Mouse (Mus musculus): ENCODE results near the gene Cic. TPM values are rescaled to one million over a fixed set of nuclear protein-coding genes. Genes with fewer than 3 reads are reported as not detected.

Gene Cic
- polyA plus RNA-seq, 1 experiment from 2014 or later: 48.0 TPM

DNA sequence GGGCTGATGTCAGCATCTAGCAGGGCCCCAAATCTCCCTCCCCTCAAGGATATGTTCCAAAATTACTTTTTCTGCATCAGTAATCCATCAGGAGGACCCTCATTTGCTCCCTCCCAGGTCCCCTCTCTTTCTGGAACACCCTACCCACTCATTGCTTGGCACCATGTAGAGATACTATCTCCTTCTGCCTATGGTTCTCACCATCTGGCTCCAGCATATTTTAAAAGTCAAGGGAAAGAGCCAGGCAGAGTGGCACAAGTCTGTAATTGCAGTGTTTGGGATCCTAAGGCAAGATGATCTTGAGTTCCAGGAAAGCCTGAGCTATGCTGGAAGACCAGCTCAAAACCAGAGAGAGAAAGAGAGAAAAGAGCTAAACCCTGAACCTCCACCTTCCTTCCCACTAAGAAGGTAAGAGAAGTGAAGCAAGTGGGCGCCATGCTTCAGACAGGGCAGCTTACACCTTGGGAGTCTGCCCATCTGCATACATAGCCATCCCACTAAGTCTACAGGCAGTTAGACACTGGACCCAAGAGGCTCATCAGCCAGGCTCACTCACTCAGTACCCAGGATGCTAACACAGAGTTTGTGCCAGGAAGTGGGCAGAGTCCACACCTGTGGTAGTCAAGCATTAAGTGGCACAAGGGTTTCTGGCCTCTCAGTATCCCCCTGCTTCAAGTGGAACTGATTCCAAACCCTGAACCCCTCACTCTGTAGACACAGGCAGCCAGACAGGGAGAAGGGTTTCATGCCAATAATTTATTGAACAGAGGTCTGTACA, 39.8 kb upstream of the Cic start:
- Histone ChIP-seq H3K4me3 (replicated peaks; ENCODE audit: low read length) (no peak overlapping the region), H3K27me3 (replicated peaks; ENCODE audit: control insufficient read depth, insufficient read depth, low read length) (no peaks in the 10 kb centered on the region), H3K9me3 (ENCODE audit: control insufficient read depth, low read length) (no peaks in the 10 kb centered on the region), H3K4me1 (replicated peaks; ENCODE audit: control insufficient read depth, insufficient read depth, low read length) (peaks cover under 1% of the 10 kb centered on the region; the same call in 1 of the 2 replicates), H3K27ac (ENCODE audit: low read length) (no peak overlapping the region), H3K9ac (replicated peaks; ENCODE audit: low read depth, low read length) (no peak overlapping the region), H3K4me2 (ENCODE audit: low read length) (no peak overlapping the region), H3K36me3 (ENCODE audit: control insufficient read depth, insufficient read depth) (peaks cover 33% of the 10 kb centered on the region)
- WGBS: 94% methylated on average over 1 of the region's 1 CpGs
- ATAC-seq: no peak

DNA sequence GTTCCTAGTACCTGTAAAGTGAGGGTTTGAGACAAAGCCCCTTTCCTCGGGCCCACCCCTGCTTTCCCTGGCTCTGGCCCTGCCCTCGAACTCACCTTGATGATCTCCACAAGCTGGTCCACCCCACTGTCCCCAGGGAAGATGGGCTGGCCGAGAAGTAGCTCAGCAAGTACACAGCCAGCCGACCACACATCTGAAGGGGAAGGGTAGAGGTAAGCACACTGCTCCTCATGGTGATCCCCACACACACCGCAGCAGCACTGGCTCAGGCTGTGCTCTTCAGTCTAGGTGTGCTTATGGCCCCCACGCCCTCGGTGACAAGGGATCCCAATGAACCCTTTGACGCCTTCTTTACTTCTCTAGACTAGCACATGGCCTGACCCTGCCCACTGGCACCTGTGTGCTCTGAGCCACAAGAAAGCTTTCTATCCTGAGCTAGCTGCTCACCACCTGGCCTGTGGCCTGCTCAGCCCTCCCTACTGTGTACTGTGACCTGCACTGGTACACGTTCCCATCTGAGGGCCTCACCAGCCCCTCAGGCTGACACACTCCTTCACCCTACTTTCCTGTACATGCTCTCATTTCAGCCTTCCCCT, 36.7 kb upstream of the Cic start:
- H3K36me3 ChIP-seq (ENCODE audit: control insufficient read depth, insufficient read depth): peaks cover 33% of the 10 kb centered on the region
- peaks cover 8% of the 10 kb centered on the region for H3K4me1 ChIP-seq (replicated peaks; ENCODE audit: control insufficient read depth, insufficient read depth, low read length)
- no peak overlapping the region for H3K4me3 ChIP-seq (replicated peaks; ENCODE audit: low read length)
- no peak overlapping the region for H3K9ac ChIP-seq (replicated peaks; ENCODE audit: low read depth, low read length)
- no peaks in the 10 kb centered on the region for H3K27me3 ChIP-seq (replicated peaks; ENCODE audit: control insufficient read depth, insufficient read depth, low read length)
- no peak for ATAC-seq
- 88% methylated on average over 9 of the region's 9 CpGs for WGBS
- no peak overlapping the region for H3K27ac ChIP-seq (ENCODE audit: low read length)
- no peaks in the 10 kb centered on the region for H3K9me3 ChIP-seq (ENCODE audit: control insufficient read depth, low read length)
- H3K4me2 ChIP-seq (ENCODE audit: low read length): no peak overlapping the region

DNA sequence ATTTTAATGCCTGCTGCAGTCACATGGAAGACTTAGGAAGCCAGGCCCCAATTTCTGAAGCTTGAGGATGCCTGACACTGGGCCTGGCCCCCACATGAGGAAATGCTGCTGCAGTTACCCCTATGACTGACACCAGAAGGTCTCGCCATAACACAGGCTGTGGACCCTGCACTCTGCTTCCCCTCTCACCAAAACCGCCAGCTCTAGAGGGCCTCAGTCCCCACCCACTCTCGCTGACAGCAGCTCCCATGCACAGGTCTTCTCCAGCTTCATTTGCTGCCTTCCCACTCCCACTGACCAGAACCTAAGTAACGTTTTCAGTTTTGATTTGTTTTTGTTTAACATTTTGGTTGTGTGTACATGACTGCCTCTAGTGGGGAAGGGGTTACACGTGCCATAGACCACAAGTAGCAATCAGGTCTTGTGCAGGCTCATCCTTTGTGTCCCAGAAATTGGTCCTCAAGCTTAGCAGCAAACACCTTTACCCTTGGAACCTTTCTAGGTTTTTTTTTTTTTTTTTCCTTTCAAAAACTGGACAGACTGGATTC, 35.3 kb upstream of the Cic start:
- H3K27me3 ChIP-seq (replicated peaks; ENCODE audit: control insufficient read depth, insufficient read depth, low read length): no peaks in the 10 kb centered on the region
- no peak for ATAC-seq
- no peak overlapping the region for H3K27ac ChIP-seq (ENCODE audit: low read length)
- H3K4me1 ChIP-seq (replicated peaks; ENCODE audit: control insufficient read depth, insufficient read depth, low read length): peaks cover 20% of the 10 kb centered on the region
- H3K9me3 ChIP-seq (ENCODE audit: control insufficient read depth, low read length): no peaks in the 10 kb centered on the region
- H3K4me2 ChIP-seq (ENCODE audit: low read length): no peak overlapping the region
- no peak overlapping the region for H3K4me3 ChIP-seq (replicated peaks; ENCODE audit: low read length)
- WGBS: 61% methylated on average over 5 of the region's 5 CpGs
- no peak overlapping the region for H3K9ac ChIP-seq (replicated peaks; ENCODE audit: low read depth, low read length)
- peaks cover 26% of the 10 kb centered on the region for H3K36me3 ChIP-seq (ENCODE audit: control insufficient read depth, insufficient read depth)

DNA sequence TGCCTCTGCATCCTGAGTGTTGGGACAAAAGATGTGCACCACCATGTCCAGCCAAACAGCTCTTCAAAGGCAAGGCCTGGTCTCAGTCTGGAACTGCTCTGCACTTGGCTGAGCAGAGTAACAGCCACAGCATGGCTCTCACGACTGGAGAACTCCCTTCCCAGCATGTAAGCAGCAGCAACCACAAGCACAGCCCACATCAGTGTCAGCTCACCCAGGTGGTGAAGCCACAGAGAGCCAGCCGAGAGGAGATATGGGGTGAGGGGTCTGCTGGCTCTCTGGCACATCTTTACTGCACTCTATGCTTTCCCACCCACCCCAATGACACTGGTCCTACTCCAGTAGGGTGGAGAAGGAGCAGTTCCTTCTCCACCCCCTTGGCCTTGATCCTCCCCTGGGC, 34.4 kb upstream of the Cic start:
- Histone ChIP-seq H3K9me3 (ENCODE audit: control insufficient read depth, low read length) (no peaks in the 10 kb centered on the region), H3K4me1 (replicated peaks; ENCODE audit: control insufficient read depth, insufficient read depth, low read length) (peaks cover 20% of the 10 kb centered on the region), H3K36me3 (ENCODE audit: control insufficient read depth, insufficient read depth) (peaks cover 26% of the 10 kb centered on the region), H3K27ac (ENCODE audit: low read length) (no peak overlapping the region), H3K4me2 (ENCODE audit: low read length) (no peak overlapping the region), H3K9ac (replicated peaks; ENCODE audit: low read depth, low read length) (no peak overlapping the region), H3K27me3 (replicated peaks; ENCODE audit: control insufficient read depth, insufficient read depth, low read length) (no peaks in the 10 kb centered on the region), H3K4me3 (replicated peaks; ENCODE audit: low read length) (no peak overlapping the region)
- ATAC-seq: no peak
- 75% methylated on average over 2 of the region's 2 CpGs for WGBS

DNA sequence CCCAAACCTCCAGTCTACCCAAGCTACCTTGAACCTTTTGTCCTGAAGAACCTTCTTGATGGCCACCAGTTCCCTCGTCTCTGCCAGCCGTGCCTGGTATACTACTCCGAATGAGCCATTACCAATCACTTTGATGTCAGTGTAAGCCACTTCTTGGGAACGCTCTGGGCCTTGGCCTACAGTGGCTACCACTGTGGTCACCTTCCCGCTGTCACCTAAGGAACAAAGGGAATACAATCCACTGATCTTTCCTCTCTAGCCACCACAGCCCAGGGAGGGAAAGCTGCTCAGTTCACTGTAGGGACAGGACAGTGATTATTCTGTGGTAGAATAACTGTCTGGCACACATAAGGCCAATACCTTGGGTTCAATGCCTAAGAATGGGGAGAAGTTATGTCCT, 32.0 kb upstream of the Cic start:
- ATAC-seq: no peak
- Histone ChIP-seq H3K9me3 (ENCODE audit: control insufficient read depth, low read length) (no peaks in the 10 kb centered on the region), H3K4me1 (replicated peaks; ENCODE audit: control insufficient read depth, insufficient read depth, low read length) (peaks cover 28% of the 10 kb centered on the region), H3K9ac (replicated peaks; ENCODE audit: low read depth, low read length) (no peak overlapping the region), H3K4me2 (ENCODE audit: low read length) (no peak overlapping the region), H3K27ac (ENCODE audit: low read length) (no peak overlapping the region), H3K36me3 (ENCODE audit: control insufficient read depth, insufficient read depth) (peaks cover 18% of the 10 kb centered on the region), H3K4me3 (replicated peaks; ENCODE audit: low read length) (no peak overlapping the region), H3K27me3 (replicated peaks; ENCODE audit: control insufficient read depth, insufficient read depth, low read length) (no peaks in the 10 kb centered on the region)
- WGBS: 92% methylated on average over 5 of the region's 5 CpGs

DNA sequence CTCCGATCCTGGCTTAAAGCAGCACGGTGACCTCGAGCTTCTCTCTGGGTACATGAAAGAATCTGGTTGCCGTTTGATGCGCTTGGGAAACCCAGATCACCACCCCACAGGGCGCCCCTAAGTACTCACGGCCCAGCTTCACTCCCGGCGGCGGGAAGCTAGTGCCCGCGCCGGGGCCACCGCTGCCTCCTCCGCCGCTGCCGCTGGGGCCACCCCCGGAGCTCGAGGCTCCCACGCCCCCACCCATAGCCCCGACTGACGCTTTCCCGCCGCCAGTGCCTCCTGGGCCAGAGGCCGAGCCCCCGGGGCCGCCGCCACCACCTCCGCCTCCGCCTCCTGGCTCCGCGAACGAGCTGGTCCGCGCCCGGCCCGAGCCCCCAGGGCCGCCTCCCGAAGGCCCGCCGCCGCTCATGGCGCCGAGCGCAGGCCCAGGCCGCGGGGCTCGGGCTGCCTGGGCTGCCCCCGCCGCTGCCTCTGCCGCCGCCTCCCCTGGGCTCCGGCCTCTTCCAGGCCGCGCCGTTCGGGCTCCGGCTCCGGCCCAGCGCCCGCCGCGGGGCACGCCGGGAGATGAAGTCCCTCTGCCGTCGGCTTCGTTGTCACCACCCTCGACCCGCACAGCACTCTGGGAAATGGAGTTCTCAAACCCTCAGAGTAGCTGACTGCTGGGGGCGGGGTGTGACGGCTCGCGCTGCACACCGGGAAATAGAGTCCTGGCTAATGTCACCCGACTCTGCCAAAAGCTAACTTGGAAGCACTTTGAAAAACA, 30.1 kb upstream of the Cic start, which contains the start of gene Gsk3a:
Gene Gsk3a (minus strand): TSS at position 603 of the 766 bp plus-strand sequence.
- peak within 1 kb of the TSS; percentile 84 for H3K4me2 ChIP-seq (ENCODE audit: low read length)
- no peaks in the 10 kb centered on the region for H3K9me3 ChIP-seq (ENCODE audit: control insufficient read depth, low read length)
- H3K4me3 ChIP-seq (replicated peaks; ENCODE audit: low read length): peak within 1 kb of the TSS; percentile 81
- H3K27me3 ChIP-seq (replicated peaks; ENCODE audit: control insufficient read depth, insufficient read depth, low read length): no peaks in the 10 kb centered on the region
- H3K27ac ChIP-seq (ENCODE audit: low read length): peak within 1 kb of the TSS; percentile 84
- H3K36me3 ChIP-seq (ENCODE audit: control insufficient read depth, insufficient read depth): peaks cover 7% of the 10 kb centered on the region; the same call in 1 of the 2 replicates
- H3K4me1 ChIP-seq (replicated peaks; ENCODE audit: control insufficient read depth, insufficient read depth, low read length): peaks cover 28% of the 10 kb centered on the region
- H3K9ac ChIP-seq (replicated peaks; ENCODE audit: low read depth, low read length): peak within 1 kb of the TSS; percentile 97
- WGBS: 0% methylated on average over 60 of the region's 76 CpGs
- ATAC-seq: peak; percentile 87

DNA sequence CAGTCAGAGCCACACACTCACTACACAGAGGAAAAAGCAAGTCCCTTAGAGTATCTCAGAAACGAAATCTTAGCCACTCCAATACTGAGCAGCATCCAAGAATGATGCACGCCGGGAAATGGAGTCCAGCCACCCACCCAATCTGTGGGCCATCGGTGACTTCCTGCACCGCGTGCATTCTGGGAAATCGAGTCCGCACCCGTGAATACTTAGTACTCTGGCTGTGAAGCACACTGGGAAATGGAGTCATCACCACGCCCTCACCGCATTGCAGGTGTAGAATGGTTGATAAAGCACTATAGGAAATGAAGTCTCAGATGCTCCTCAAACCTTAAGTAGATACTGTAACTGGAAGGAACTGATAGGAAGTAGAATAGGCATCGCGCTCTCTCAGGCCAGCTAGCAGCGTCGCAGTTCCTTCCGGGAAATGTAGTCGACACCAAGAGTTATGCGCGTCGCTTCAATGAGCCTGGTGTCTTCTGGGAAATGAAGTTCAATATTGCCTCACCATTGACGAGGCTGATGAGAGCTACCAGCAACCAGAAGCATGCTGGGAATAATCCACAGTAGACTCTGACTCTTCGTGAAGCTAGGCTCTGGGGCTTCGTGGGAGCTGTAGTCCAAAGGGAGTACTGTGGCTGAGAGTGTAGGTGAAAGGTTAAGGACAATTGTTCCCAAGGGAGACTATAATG, 29.3 kb upstream of the Cic start:
- H3K9me3 ChIP-seq (ENCODE audit: control insufficient read depth, low read length): no peaks in the 10 kb centered on the region
- H3K27me3 ChIP-seq (replicated peaks; ENCODE audit: control insufficient read depth, insufficient read depth, low read length): no peaks in the 10 kb centered on the region
- 0 out of 2 replicates have a peak, but pooled peaks cover 4% of the 10 kb centered on the region for H3K36me3 ChIP-seq (ENCODE audit: control insufficient read depth, insufficient read depth)
- peak overlapping the region; percentile 97 for H3K9ac ChIP-seq (replicated peaks; ENCODE audit: low read depth, low read length)
- peak overlapping the region; percentile 79 for H3K4me2 ChIP-seq (ENCODE audit: low read length)
- H3K4me3 ChIP-seq (replicated peaks; ENCODE audit: low read length): peak overlapping the region; percentile 81
- H3K27ac ChIP-seq (ENCODE audit: low read length): peak overlapping the region; percentile 84
- H3K4me1 ChIP-seq (replicated peaks; ENCODE audit: control insufficient read depth, insufficient read depth, low read length): peaks cover 28% of the 10 kb centered on the region
- ATAC-seq: peak; percentile 89
- under 1% methylated on average over 23 of the region's 23 CpGs for WGBS

DNA sequence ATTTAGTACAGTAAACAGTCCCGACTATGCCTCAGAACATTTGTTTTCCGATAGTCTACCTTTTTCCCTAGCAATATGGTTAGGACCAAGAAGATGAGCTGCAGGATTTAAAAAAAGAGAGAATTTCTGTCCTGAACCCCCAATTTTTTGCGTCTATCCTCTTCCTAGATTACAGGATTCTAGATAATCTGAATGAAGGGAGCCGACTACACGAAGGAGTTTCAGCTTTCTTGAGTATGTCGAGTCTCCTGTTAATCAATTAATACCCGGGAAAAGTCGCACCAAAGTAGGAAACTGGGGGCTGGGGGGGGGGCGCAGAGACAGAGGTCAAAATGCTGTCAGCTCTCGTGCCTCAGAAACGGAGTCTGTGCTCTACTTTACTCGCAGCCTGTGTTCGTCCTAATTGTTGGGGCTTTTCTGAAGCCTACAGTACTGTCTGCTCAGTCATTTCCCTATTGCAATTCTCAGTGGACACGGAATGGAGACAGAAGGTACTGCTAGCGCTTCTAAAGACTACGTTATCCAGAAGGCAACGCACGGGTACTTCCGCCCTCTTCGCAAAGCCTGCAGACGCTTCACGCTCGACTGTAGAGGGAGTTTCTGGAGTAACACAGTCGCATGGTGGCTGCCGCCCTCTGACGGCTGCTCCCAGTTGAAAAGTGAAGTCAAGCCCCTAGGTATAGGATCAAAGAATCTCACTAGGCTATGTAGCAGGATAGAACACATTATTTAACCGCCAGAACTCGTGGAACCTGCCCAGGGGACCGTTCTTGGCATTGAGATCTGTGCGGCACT, 28.5 kb upstream of the Cic start:
- Histone ChIP-seq H3K9me3 (ENCODE audit: control insufficient read depth, low read length) (no peaks in the 10 kb centered on the region), H3K36me3 (ENCODE audit: control insufficient read depth, insufficient read depth) (no peaks in the 10 kb centered on the region), H3K27ac (ENCODE audit: low read length) (peak overlapping the region; percentile 84), H3K27me3 (replicated peaks; ENCODE audit: control insufficient read depth, insufficient read depth, low read length) (no peaks in the 10 kb centered on the region), H3K4me1 (replicated peaks; ENCODE audit: control insufficient read depth, insufficient read depth, low read length) (peaks cover 28% of the 10 kb centered on the region), H3K4me3 (replicated peaks; ENCODE audit: low read length) (peak overlapping the region; percentile 81), H3K9ac (replicated peaks; ENCODE audit: low read depth, low read length) (peak overlapping the region; percentile 46), H3K4me2 (ENCODE audit: low read length) (peak overlapping the region; percentile 79)
- peak; percentile 66 for ATAC-seq
- 2% methylated on average over 30 of the region's 30 CpGs for WGBS
